Mouse (Mus musculus) megakaryocyte, adult 5-6 weeks (primary cell): ENCODE results near the gene Nox1. TPM values are rescaled to one million over a fixed set of nuclear protein-coding genes. Genes with fewer than 3 reads are reported as not detected.

Experiments
- ATAC-seq: 2 replicates; pipeline ENCODE4 v1.8.0; 2016; ENCODE audit warnings: mild to moderate bottlenecking, inconsistent platforms; ENCODE audit not compliant: poor library complexity, severe bottlenecking
- total RNA-seq, 2 experiments: library from RNA; stranded (forward) in 1 of 2; stranded (reverse) in 1 of 2; fragments of 153-499, 151-499 nt in 1 of 2; fragments of 221-1000, 200-1000 nt in 1 of 2; gene quantifications; 2 replicates each; pipeline versions ENCODE4 v1.2.3 to v1.2.4; 2015 to 2017

Nox1 gene
- total RNA-seq, 2 experiments from 2014 or later: 0.18 TPM; not detected in 1

DNA sequence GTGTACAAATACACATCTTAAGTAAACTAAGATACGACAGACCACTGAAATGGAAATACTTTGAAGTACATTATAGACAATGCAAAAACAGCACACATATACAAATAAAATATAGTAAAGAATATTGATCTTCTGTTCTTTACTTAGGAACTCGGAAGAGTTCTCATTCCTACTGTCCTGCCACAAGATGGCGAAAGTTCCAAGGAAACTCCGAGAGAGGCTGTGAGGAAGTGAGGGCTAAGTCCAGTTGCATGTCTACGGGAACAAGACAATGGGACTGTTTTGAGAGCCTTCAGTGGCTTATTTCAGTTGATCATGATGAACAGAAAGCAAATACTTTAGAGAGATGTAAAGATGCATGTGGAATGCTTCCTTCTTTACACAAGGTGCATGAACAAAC is 89.5 kb downstream of the Nox1 start:
- ATAC-seq: no peak

GRCm38 (mm10) chrX:134128549-134128948 is 93.2 kb downstream of the Nox1 start:
- ATAC-seq: no peak

- ATAC-seq: peak; percentile 97
Measured at GRCm38 (mm10) chrX:134116417-134116816, 105.3 kb downstream of the Nox1 start.

DNA sequence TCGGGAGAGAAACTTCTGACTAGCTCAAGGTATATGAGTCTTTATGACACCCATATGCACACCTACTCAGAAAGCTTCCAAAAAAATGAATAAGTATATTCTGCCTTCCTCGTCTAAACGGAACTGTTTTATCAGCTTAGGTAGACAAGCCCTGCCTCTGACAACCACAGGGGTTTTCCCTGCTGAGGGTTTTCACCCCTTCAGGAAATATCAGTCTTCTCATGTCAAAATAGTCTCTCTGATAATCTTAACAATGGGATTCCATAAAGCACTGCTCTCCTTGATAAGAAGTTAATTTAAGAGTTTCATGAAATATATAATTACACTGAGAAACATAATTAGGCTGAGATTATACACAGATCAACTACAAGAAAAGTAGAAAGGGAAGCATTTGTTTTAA is 110.0 kb downstream of the Nox1 start:
- ATAC-seq: no peak

DNA sequence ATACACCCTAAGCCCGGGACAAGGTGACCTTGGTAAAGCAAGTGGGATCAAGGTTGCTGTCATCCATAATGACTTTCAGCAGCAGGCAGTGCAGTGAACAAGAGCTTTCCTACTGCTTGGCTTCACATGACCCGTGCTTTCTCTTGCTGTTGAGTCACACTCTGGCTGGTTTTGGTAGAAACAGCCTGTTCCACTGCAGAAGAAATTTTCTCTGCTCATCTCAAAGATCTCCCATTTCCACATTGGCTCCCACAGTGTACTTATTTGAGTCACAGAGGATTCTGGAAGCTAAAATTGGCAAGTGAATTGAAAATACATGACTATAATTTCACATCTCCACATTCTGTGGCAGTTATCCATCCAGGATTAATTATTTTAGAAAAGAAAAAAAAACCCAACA is 119.1 kb downstream of the Nox1 start:
- ATAC-seq: no peak

GRCm38 (mm10) chrX:134085453-134085852 is 136.3 kb downstream of the Nox1 start:
- ATAC-seq: no peak

GRCm38 (mm10) chrX:134059764-134060163 is 162.0 kb downstream of the Nox1 start:
- ATAC-seq: no peak

GRCm38 (mm10) chrX:134058987-134059712 is 162.6 kb downstream of the Nox1 start, which contains the start of gene Cstf2:
TSS of gene Cstf2 (plus strand) at chrX:134059187.
- peak; percentile 99 for ATAC-seq

- no peak for ATAC-seq
Measured at GRCm38 (mm10) chrX:134058040-134058875, 163.5 kb downstream of the Nox1 start.

DNA sequence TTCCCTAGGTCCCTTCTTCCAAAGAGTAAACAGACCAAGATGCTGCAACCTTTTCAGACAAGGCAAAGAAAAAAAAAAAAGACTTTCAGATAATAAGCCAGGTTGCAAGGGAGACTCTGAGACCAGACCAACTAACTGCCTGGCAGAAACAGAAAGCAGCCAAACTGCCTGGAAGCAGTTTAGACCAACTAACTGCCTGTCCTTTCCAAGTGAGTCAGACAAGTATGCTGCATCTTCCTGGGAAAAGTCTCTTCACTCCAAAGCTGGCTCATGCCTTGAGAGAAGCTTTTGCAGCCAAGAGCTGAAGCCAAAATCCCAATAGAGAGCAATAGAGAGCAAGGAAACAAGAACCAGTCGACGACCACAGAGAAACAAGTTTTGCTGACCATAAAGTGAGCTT is 164.9 kb downstream of the Nox1 start:
- ATAC-seq: no peak

DNA sequence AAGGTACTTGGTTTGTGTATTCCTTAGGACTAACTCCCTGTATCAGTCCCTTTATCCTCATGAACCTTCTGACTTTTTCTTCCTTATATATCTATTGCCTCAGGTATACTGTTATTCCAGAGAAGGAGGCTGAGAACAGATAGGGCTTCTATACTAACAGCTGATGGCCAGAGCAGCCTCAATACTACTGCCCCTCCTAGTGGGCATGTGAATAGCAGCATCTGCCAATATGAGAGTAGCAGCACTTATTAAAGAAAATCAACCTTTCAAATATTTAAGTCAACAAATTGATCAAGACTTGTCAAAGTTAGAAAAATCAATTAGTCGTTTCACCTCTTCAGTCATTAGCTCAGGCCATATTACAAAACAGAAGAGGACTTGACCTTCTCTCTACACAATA is 172.8 kb downstream of the Nox1 start:
- ATAC-seq: no peak

Other genes starting within 250 kb of the Nox1 start
- gene Sytl4, start 240.1 kb downstream of the Nox1 start, total RNA-seq (2015): not detected in 2 replicates
- 0.15 TPM in 1 of 2 replicates, not detected in the other for gene Sytl4, start 240.1 kb downstream of the Nox1 start, total RNA-seq (2017)
- gene Cstf2, start 162.8 kb downstream of the Nox1 start, total RNA-seq (2015): 29.3 and 29.8 TPM in 2 replicates
- gene Cstf2, start 162.8 kb downstream of the Nox1 start, total RNA-seq (2017): 34.4 and 48.3 TPM in 2 replicates
- 1.2 and 1.4 TPM in 2 replicates for gene Xkrx, start 59.9 kb downstream of the Nox1 start, total RNA-seq (2015)
- gene Xkrx, start 59.9 kb downstream of the Nox1 start, total RNA-seq (2017): 0.12 and 0.26 TPM in 2 replicates
- not detected in 2 replicates for gene Arl13a, start 34.5 kb downstream of the Nox1 start, total RNA-seq (2015)
- not detected in 2 replicates for gene Arl13a, start 34.5 kb downstream of the Nox1 start, total RNA-seq (2017)
- gene Trmt2b, start 55.0 kb upstream of the Nox1 start, total RNA-seq (2015): 24.5 and 25.8 TPM in 2 replicates
- gene Trmt2b, start 55.0 kb upstream of the Nox1 start, total RNA-seq (2017): 22.5 and 23.1 TPM in 2 replicates
- not detected in 2 replicates for gene Tmem35a, start 73.3 kb upstream of the Nox1 start, total RNA-seq (2015)
- gene Tmem35a, start 73.3 kb upstream of the Nox1 start, total RNA-seq (2017): not detected in 2 replicates
- gene Cenpi, start 86.1 kb upstream of the Nox1 start, total RNA-seq (2015): 22.4 and 28.4 TPM in 2 replicates
- 26.9 and 27.1 TPM in 2 replicates for gene Cenpi, start 86.1 kb upstream of the Nox1 start, total RNA-seq (2017)
- 0.07 TPM in 1 of 2 replicates, not detected in the other for gene Drp2, start 182.6 kb upstream of the Nox1 start, total RNA-seq (2015)
- 0.04 and 0.22 TPM in 2 replicates for gene Drp2, start 182.6 kb upstream of the Nox1 start, total RNA-seq (2017)